Mouse (Mus musculus) thymus, adult 2 months (tissue): ENCODE measurements around the gene Kcnq5.

ENCODE experiments used
- CTCF ChIP-seq: fragments of 200-500 bp; IDR thresholded peaks from 2 replicates; pipeline ENCODE4 v1.5.1; 2012; ENCODE audit warnings: mild to moderate bottlenecking, control low read depth, low read length, moderate library complexity, borderline replicate concordance; ENCODE audit not compliant: control insufficient read depth, poor library complexity, insufficient read depth; ENCODE audit errors: extremely low read depth
- POLR2A ChIP-seq: fragments of 200-500 bp; IDR thresholded peaks from 2 replicates; pipeline ENCODE4 v1.6.1; 2012; ENCODE audit warnings: mild to moderate bottlenecking, low read length, control low read depth, moderate library complexity; ENCODE audit not compliant: control insufficient read depth, poor library complexity, insufficient read depth; ENCODE audit errors: extremely low read depth

DNA sequence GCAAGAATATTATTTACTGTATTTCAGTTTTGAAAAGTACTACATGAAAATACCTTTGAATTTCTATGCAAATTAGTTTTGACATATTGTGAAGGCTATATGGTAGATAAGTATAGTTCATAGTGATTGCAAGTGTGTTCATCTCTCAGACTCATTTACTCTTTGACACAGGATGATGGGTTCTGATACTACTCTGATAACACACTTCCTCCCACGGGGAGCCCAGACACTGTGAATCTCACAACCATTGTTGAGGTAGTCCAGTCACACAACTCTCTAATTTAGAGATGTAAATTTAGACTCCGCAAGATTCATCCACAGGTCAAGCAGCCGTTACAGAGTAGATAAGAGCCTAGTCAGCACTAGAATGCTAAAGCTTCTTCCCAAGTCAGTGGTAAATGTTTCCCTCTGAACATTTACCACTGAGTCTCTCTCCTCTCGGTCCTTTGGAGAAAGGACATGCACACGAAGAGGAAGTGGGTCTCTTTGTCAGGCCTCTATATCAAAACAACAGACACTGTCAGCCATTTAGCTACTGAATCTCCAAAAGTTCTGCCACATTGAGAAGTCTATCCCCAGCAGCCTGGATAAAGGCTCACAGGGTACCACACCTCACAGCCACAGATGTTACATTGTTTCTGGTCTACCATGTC is 65.5 kb downstream of the Kcnq5 start:
- TF ChIP-seq CTCF (no peak), POLR2A (no peak)
